Mouse (Mus musculus) heart, embryonic 16.5 days (tissue): Measurements from ENCODE around the gene Lpgat1. TPM values are rescaled to one million over a fixed set of nuclear protein-coding genes. Genes with fewer than 3 reads are reported as not detected.

Experiments used
- ATAC-seq: fragments of 200-750 bp; cut with Nextera tagmentation; replicated peaks from 2 replicates; pipeline ENCODE4 v1.8.0; 2017; ENCODE audit warnings: moderate number of reproducible peaks; ENCODE audit not compliant: insufficient read depth, low FRiP score; ENCODE audit errors: extremely low read depth
- H3K27ac ChIP-seq: fragments of 300-500 bp; sonication (generic); 2 replicates; pipeline ENCODE4 v1.5.1; 2014; ENCODE audit warnings: mild to moderate bottlenecking, low read length, control low read depth, moderate library complexity
- H3K27me3 ChIP-seq: fragments of 300-500 bp; sonication (generic); 2 replicates; pipeline ENCODE4 v1.6.1; 2014; ENCODE audit warnings: low read length, mixed read lengths; ENCODE audit not compliant: control insufficient read depth, insufficient read depth
- H3K36me3 ChIP-seq: fragments of 300-500 bp; sonication (generic); 2 replicates; pipeline ENCODE4 v1.6.1; 2014; ENCODE audit not compliant: control insufficient read depth, insufficient read depth
- H3K4me1 ChIP-seq: fragments of 300-500 bp; sonication (generic); 2 replicates; pipeline ENCODE4 v1.6.1; 2014; ENCODE audit warnings: low read length, mixed read lengths; ENCODE audit not compliant: control insufficient read depth, insufficient read depth
- H3K4me2 ChIP-seq: fragments of 300-500 bp; sonication (generic); 2 replicates; pipeline ENCODE4 v1.6.1; 2014; ENCODE audit warnings: low read depth, mild to moderate bottlenecking, control low read depth, low read length
- H3K4me3 ChIP-seq: fragments of 300-500 bp; sonication (generic); 2 replicates; pipeline ENCODE4 v1.5.1; 2014; ENCODE audit warnings: mild to moderate bottlenecking, control low read depth, low read length
- H3K9ac ChIP-seq: fragments of 300-500 bp; sonication (generic); 2 replicates; pipeline ENCODE4 v1.6.1; 2014; ENCODE audit warnings: low read length, control low read depth
- H3K9me3 ChIP-seq: fragments of 300-500 bp; sonication (generic); replicated peaks from 2 replicates; pipeline ENCODE4 v1.6.1; 2016; ENCODE audit warnings: low read length; ENCODE audit not compliant: control insufficient read depth
- WGBS: fragments of 180-500 bp; shearing (Covaris S2); extraction: QIAGEN DNeasy Blood & Tissue Kit; methylation state at CpG from one replicate; pipeline ENCODE4 v1.1.7; 2014; 5-methylcytosine and 5-hydroxymethylcytosine counted together
- polyA plus RNA-seq: library from polyadenylated mRNA; unstranded; fragments of >200 nt; fragmentation: Nextera tagmentation; extraction: Ambion mirVana; gene quantifications from 2 replicates; pipeline ENCODE4 v1.2.1, GENCODE M21; 2015

Lpgat1 gene
- polyA plus RNA-seq, 1 experiment from 2014 or later = 13.7 TPM

DNA sequence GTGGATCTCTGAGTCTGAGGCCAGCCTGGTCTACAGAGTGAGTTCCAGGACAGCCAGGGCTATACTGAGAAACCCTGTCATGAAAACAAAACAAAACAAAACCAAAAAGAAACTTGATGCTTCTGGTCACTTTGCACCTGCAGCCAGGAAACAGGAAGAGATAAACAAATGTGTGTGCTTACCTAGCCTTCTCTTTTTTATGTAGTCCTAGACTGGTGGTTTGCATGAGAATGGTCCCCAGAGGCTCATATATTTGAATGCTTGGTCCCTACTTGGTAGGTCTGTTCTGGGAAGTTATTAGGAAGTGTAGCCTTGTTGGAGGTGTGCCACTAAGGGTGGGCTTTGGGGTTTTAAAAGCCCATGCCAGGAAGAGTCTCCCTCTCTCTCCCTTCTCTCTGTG is 101.4 kb downstream of the Lpgat1 start:
- ATAC-seq = no peak
- Histone ChIP-seq H3K4me2 (no peak overlapping the region), H3K9me3 (no peaks in the 10 kb centered on the region), H3K27ac (no peak overlapping the region), H3K9ac (no peak overlapping the region), H3K27me3 (no peaks in the 10 kb centered on the region), H3K36me3 (no peaks in the 10 kb centered on the region), H3K4me3 (no peak overlapping the region), H3K4me1 (peaks cover 11% of the 10 kb centered on the region)

DNA sequence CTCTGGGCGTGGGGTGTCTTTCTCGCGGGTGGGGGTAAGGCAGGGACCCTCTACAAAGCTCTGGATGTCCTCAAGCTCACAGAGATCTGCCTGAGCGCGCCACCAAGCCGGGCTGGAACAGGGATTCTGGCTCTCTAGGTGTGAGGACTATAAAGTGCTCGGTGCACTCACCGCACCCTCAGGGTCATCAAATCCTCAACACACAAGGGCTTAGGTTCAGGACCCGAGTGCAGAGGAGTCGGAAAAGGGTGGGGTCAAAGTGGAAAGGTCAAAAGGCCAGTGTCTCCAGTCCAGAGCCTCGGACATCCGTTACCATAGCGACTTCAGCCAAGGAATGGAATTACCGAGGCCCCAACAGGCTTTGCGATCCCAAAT is 103.3 kb downstream of the Lpgat1 start:
- peaks cover 11% of the 10 kb centered on the region for H3K4me1 ChIP-seq
- no peaks in the 10 kb centered on the region for H3K27me3 ChIP-seq
- whole genome bisulfite sequencing = 5% methylated on average over 15 of the region's 15 CpGs
- no peak overlapping the region for H3K27ac ChIP-seq
- ATAC-seq = no peak
- peak overlapping the region; percentile 84 for H3K4me3 ChIP-seq
- peak overlapping the region; percentile 92 for H3K4me2 ChIP-seq
- H3K36me3 ChIP-seq = peaks cover 11% of the 10 kb centered on the region
- H3K9ac ChIP-seq = peak overlapping the region; percentile 62
- no peaks in the 10 kb centered on the region for H3K9me3 ChIP-seq

DNA sequence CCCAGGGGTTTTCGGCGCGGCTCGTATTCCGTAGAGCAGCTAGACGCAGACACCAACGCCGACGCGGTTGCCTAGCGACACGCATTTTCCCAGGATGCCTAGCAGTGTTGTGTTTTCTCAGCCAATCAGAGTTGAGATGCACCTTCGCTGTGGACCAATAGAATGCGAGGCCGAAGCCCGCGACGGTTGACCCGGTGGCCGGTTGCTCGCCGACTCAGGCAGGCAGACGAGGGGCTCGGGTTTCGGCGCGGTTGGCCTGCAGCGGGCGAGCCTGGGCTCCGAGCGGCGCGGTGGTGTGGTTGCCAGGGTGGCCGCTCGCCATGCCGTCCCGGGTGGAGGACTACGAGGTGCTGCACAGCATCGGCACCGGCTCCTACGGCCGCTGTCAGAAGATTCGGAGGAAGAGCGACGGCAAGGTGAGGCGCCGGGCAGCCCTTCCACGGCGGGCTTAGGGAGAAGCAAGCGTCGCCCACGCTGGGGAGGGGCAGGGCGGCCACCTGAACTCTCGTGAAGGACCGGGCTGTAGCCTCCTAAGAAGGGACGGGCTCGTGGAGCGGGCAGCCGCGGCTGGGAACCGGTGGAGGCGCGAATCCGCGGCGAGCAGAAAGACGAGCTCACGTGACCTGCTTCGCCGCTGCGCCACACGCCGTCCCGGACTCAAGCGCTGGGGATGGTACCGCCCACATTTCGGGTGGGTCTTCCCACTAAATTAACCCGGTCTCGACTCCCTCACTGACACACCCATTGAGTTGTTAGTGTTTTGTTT is 103.9 kb downstream of the Lpgat1 start, which contains the start of gene Nek2:
TSS of gene Nek2 (plus strand) at position 119 of the 766 bp plus-strand sequence.
- ATAC-seq = peak; percentile 95
- H3K4me3 ChIP-seq = peak within 1 kb of the TSS; percentile 84
- WGBS = under 1% methylated on average over 79 of the region's 79 CpGs

DNA sequence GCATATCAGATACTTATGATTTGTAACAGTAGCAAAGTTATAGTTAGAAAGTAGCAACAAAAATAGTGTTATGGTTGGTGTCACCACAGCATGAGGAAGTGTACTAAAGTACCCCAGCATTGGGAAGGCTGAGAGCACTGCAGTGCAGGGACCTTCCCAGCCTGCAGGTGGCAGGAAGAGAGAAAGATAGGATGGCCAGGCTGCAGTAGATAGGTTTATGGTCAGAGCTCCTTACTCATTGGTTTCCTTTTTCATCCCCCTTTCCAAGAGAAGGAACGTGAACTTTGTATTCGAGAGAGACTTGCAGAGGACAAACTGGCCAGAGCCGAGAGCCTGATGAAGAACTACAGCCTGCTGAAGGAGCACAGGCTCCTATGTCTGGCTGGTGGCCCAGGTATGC is 111.5 kb downstream of the Lpgat1 start:
- H3K4me1 ChIP-seq = no peaks in the 10 kb centered on the region
- H3K9ac ChIP-seq = no peak overlapping the region
- H3K27me3 ChIP-seq = no peaks in the 10 kb centered on the region
- H3K9me3 ChIP-seq = no peaks in the 10 kb centered on the region
- ATAC-seq = no peak
- no peak overlapping the region for H3K4me3 ChIP-seq
- no peak overlapping the region for H3K27ac ChIP-seq
- peaks cover 54% of the 10 kb centered on the region for H3K36me3 ChIP-seq
- H3K4me2 ChIP-seq = no peak overlapping the region
- 78% methylated on average over 3 of the region's 3 CpGs for WGBS

More for the DNA sequence above, 103.9 kb downstream of the Lpgat1 start, which contains the start of gene Nek2:
- Histone ChIP-seq H3K36me3 (peaks cover 13% of the 10 kb centered on the region), H3K27me3 (no peaks in the 10 kb centered on the region), H3K9ac (peak within 1 kb of the TSS; percentile 83), H3K27ac (peak within 1 kb of the TSS; percentile 76), H3K4me1 (peaks cover 11% of the 10 kb centered on the region), H3K4me2 (peak within 1 kb of the TSS; percentile 92), H3K9me3 (no peaks in the 10 kb centered on the region)

DNA sequence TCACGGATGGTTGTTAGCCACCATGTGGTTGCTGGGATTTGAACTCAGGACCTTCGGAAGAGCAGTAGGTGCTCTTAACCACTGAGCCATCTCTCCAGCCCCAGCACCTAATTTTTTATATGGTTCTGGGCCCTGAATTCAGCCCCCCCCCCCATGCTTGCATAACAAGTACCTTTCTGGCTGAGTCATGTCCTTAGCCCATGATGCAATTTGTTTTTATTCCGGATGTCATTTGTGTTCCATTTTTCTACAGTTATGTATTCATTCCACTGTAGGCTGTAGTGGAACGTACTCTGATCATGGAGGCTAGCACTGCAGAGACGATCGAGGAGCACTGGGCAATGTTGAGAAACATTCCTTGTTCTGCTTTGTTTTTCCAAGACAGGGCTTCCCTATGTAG is 115.8 kb downstream of the Lpgat1 start:
- no peak overlapping the region for H3K27ac ChIP-seq
- H3K9ac ChIP-seq = no peak overlapping the region
- H3K9me3 ChIP-seq = no peaks in the 10 kb centered on the region
- H3K27me3 ChIP-seq = no peaks in the 10 kb centered on the region
- no peaks in the 10 kb centered on the region for H3K4me1 ChIP-seq
- no peak for ATAC-seq
- peaks cover 29% of the 10 kb centered on the region for H3K36me3 ChIP-seq
- WGBS = 93% methylated on average over 6 of the region's 6 CpGs
- H3K4me3 ChIP-seq = no peak overlapping the region
- H3K4me2 ChIP-seq = no peak overlapping the region

Other genes with a start within 250 kb of the Lpgat1 start
- 23.9 and 26.9 TPM in 2 replicates for gene Dtl, start 142.3 kb upstream of the Lpgat1 start, polyA plus RNA-seq
- 34.1 and 35.4 TPM in 2 replicates for gene Ints7, start 142.2 kb upstream of the Lpgat1 start, polyA plus RNA-seq
- 38.5 and 38.6 TPM in 2 replicates for gene Nek2, start 103.6 kb downstream of the Lpgat1 start, polyA plus RNA-seq
- 1.1 and 1.7 TPM in 2 replicates for gene Slc30a1, start 188.9 kb downstream of the Lpgat1 start, polyA plus RNA-seq